Mouse (Mus musculus): ENCODE data around the gene Uba1. TPM values are rescaled to one million over a fixed set of nuclear protein-coding genes. Genes with fewer than 3 reads are reported as not detected.
A peak's percentile ranks its signal among the peaks of the same experiment; 100 is the strongest.
"Not testable (repeated sequence)": the region's sequence is repeated elsewhere in the genome, so short reads cannot be mapped to it uniquely, and the experiment has no call there.

The Uba1 gene
- polyA plus RNA-seq, 1 experiment from 2014 or later = 398 TPM

DNA sequence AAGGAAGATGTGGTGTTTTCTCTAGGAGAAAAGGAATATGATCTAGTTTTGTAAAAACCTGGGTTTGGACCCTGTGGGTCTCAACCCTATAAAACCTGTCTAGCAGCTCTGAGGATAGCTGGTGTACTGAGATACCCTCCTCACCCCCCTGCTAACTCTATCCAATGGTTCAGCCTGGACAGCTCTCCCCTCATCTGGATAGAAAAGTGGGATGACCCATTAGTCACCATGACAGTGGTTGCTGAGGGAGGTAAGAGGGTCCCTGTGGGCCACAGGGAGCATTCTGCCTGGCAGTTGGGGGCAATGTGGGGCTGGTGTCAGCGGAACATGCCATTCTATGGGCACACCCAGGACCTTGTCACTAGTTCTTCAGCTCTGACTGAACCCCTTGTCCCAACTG lies 34.5 kb downstream of the Uba1 start:
- H3K4me2 ChIP-seq (ENCODE audit: low read length) = no peak overlapping the region
- ATAC-seq (ENCODE audit: low FRiP score, low TSS enrichment) (no peak), DNase-seq (no peak)
- no peaks in the 10 kb centered on the region for H3K27me3 ChIP-seq (ENCODE audit: control insufficient read depth, insufficient read depth, low read length)
- H3K9ac ChIP-seq (replicated peaks; ENCODE audit: low read length) = no peak overlapping the region
- H3K4me3 ChIP-seq (replicated peaks; ENCODE audit: low read depth, low read length) = no peak overlapping the region
- H3K4me1 ChIP-seq (ENCODE audit: control insufficient read depth, insufficient read depth, low read length) = peaks cover 7% of the 10 kb centered on the region
- H3K27ac ChIP-seq (replicated peaks; ENCODE audit: low read depth, low read length) = no peak overlapping the region
- H3K9me3 ChIP-seq (ENCODE audit: control insufficient read depth, low read length) = no peaks in the 10 kb centered on the region
- WGBS = 82% methylated on average over 1 of the region's 1 CpGs
- peaks cover 37% of the 10 kb centered on the region for H3K36me3 ChIP-seq (ENCODE audit: control insufficient read depth, insufficient read depth, low read length)

DNA sequence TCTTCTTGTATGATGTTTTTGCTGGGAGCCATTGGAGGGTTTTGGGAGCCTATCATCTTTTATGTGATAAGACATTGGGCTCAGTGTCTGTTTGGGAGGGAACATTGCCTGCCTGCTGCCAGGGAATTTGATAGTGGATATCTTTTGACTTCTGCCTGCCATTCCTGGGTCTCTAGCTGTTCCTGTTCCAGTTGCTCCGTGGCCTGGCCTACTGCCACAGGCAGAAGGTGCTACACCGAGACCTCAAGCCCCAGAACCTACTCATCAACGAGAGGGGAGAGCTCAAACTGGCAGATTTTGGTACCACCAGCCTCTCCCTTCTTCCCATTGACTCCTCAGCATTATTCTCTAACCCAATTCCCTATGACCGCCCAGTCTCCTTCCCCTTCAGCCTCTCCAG lies 37.7 kb downstream of the Uba1 start:
- H3K27ac ChIP-seq (replicated peaks; ENCODE audit: low read depth, low read length) = no peak overlapping the region
- DNase-seq (no peak), ATAC-seq (ENCODE audit: low FRiP score, low TSS enrichment) (no peak)
- H3K4me2 ChIP-seq (ENCODE audit: low read length) = no peak overlapping the region
- no peaks in the 10 kb centered on the region for H3K27me3 ChIP-seq (ENCODE audit: control insufficient read depth, insufficient read depth, low read length)
- H3K9ac ChIP-seq (replicated peaks; ENCODE audit: low read length) = no peak overlapping the region
- no peak overlapping the region for H3K4me3 ChIP-seq (replicated peaks; ENCODE audit: low read depth, low read length)
- no peaks in the 10 kb centered on the region for H3K9me3 ChIP-seq (ENCODE audit: control insufficient read depth, low read length)
- 89% methylated on average over 4 of the region's 4 CpGs for WGBS
- no peaks in the 10 kb centered on the region for H3K4me1 ChIP-seq (ENCODE audit: control insufficient read depth, insufficient read depth, low read length)
- H3K36me3 ChIP-seq (ENCODE audit: control insufficient read depth, insufficient read depth, low read length) = peaks cover 47% of the 10 kb centered on the region

DNA sequence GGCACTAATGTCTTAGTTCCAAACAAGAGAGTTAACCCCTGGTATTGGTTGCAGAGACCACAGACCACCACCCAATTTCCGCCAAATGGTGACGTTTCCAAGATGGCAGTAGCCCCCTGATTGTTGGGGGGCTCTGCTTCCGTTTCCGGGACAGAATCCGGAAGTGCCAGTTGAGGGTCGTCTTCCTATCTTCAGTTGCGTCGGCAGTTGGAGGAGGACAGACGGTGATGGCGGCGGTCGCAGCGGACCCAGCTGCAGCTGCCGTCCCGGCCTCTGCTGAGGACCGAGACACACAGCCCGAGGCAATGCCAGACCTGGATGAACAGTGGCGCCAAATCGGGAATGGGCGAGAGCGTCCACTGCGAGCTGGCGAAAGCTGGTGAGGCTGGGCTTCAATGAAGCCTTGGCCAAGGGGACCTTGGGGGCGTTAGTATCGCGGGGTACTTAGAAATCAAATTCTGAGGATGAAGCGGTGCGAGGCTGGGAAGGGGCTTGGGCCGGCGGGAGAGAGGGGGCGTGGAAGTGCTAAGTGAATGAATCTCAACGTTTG lies 45.7 kb downstream of the Uba1 start, which contains the start of gene Usp11:
TSS of gene Usp11 (plus strand) at position 166 of the 550 bp plus-strand sequence.
- WGBS = 26% methylated on average over 32 of the region's 32 CpGs
- peak; percentile 87 for DNase-seq
- H3K4me2 ChIP-seq (ENCODE audit: low read length) = peak within 1 kb of the TSS; percentile 51
- peak within 1 kb of the TSS; percentile 62 for H3K4me3 ChIP-seq (replicated peaks; ENCODE audit: low read depth, low read length)
- no peaks in the 10 kb centered on the region for H3K9me3 ChIP-seq (ENCODE audit: control insufficient read depth, low read length)
- H3K36me3 ChIP-seq (ENCODE audit: control insufficient read depth, insufficient read depth, low read length) = 0 out of 2 replicates have a peak, but pooled peaks cover 7% of the 10 kb centered on the region
- H3K4me1 ChIP-seq (ENCODE audit: control insufficient read depth, insufficient read depth, low read length) = no peaks in the 10 kb centered on the region
- H3K27me3 ChIP-seq (ENCODE audit: control insufficient read depth, insufficient read depth, low read length) = no peaks in the 10 kb centered on the region
- peak within 1 kb of the TSS; percentile 64 for H3K9ac ChIP-seq (replicated peaks; ENCODE audit: low read length)
- peak; percentile 83 for ATAC-seq (ENCODE audit: low FRiP score, low TSS enrichment)
- peak within 1 kb of the TSS; percentile 85 for H3K27ac ChIP-seq (replicated peaks; ENCODE audit: low read depth, low read length)

DNA sequence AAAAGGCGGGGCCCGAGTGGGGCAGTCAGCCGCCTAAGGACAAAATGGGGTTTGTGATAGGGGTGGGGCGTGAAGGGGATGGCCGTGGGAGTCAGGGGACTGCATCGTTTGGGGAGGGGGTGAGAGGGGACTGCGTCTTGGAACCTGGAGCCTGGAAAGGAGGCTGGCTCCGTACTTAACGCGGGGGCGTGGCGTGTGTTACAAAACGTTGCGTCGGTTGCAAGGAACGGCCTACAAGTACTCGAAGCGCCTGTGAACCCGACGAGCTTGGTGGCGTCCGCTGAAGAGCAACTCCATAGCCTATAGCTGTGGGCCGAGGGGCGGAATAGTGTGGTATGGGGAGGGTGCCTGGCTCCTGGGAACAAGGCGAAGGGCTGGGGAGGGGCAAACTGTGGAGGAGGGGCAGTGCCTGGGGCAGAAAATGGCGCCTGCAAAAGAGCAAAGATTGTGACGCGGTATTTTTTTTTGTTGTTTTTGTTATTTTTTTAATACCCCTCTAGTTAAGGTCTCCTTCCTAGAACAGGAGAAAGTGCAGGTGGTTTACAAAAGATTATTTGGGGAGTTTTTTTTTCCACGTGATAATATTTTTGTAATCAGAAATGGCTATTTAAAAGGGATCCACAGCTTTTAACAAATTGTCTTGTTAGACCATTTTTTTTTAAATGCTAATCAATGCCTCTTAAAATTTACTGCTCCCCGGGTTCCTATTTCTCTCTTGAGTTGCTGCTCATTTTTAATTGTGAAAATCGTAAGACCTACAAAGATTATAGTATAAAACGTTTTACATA lies 46.4 kb downstream of the Uba1 start:
- DNase-seq (peak; percentile 82), ATAC-seq (ENCODE audit: low FRiP score, low TSS enrichment) (peak; percentile 87)
- Histone ChIP-seq H3K36me3 (ENCODE audit: control insufficient read depth, insufficient read depth, low read length) (0 out of 2 replicates have a peak, but pooled peaks cover 2% of the 10 kb centered on the region), H3K27ac (replicated peaks; ENCODE audit: low read depth, low read length) (peak overlapping the region; percentile 85), H3K27me3 (ENCODE audit: control insufficient read depth, insufficient read depth, low read length) (no peaks in the 10 kb centered on the region), H3K9me3 (ENCODE audit: control insufficient read depth, low read length) (no peaks in the 10 kb centered on the region), H3K4me3 (replicated peaks; ENCODE audit: low read depth, low read length) (peak overlapping the region; percentile 62), H3K4me2 (ENCODE audit: low read length) (peak overlapping the region; percentile 51), H3K4me1 (ENCODE audit: control insufficient read depth, insufficient read depth, low read length) (no peaks in the 10 kb centered on the region), H3K9ac (replicated peaks; ENCODE audit: low read length) (peak overlapping the region; percentile 64)
- WGBS = 26% methylated on average over 31 of the region's 32 CpGs

DNA sequence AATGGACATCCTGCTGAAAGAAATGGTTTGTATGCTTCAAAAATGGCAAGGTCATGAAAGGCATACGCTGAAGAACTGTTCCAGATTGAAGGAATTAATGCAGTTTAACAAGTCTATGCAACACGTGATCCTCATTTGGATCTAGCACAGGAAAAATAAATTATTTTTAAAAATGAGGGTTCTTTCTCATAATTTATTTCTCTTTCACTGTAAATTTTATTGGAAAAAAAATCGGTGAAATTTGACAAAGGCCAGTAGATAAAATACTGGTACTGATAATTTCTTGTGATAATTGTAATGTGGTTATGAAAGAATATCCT lies 46.9 kb downstream of the Uba1 start:
- peak overlapping the region; percentile 64; the same call in 1 of the 2 replicates for H3K9ac ChIP-seq (replicated peaks; ENCODE audit: low read length)
- DNase-seq (no peak), ATAC-seq (ENCODE audit: low FRiP score, low TSS enrichment) (no peak)
- no peak overlapping the region for H3K27ac ChIP-seq (replicated peaks; ENCODE audit: low read depth, low read length)
- H3K9me3 ChIP-seq (ENCODE audit: control insufficient read depth, low read length) = no peaks in the 10 kb centered on the region
- no peaks in the 10 kb centered on the region for H3K36me3 ChIP-seq (ENCODE audit: control insufficient read depth, insufficient read depth, low read length)
- no peaks in the 10 kb centered on the region for H3K4me1 ChIP-seq (ENCODE audit: control insufficient read depth, insufficient read depth, low read length)
- H3K4me3 ChIP-seq (replicated peaks; ENCODE audit: low read depth, low read length) = peak overlapping the region; percentile 62
- no peaks in the 10 kb centered on the region for H3K27me3 ChIP-seq (ENCODE audit: control insufficient read depth, insufficient read depth, low read length)
- peak overlapping the region; percentile 51 for H3K4me2 ChIP-seq (ENCODE audit: low read length)
- 31% methylated on average over 3 of the region's 3 CpGs for WGBS

DNA sequence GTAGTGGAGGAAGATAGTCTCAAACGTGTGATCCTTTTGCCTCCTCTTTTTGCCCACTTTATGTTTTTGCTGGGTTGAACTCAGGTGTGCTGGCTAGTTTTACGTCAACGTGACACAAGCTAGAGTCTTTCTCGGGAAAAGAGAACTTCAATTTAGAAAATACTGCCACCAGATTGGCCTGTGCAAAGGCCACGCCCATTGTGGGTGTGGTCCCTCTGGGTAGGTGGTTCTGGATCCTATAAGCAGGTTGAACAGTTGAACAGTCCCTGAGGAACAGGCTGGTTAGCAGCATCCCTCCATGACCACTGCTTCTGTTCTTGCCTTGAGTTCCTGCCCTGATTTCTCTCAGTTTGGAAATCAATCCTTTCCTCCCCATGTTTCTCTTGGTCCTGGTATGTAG lies 70.6 kb downstream of the Uba1 start:
- DNase-seq (no peak), ATAC-seq (ENCODE audit: low FRiP score, low TSS enrichment) (no peak)
- Histone ChIP-seq H3K4me3 (replicated peaks; ENCODE audit: low read depth, low read length) (no peak overlapping the region), H3K27ac (replicated peaks; ENCODE audit: low read depth, low read length) (no peak overlapping the region), H3K36me3 (ENCODE audit: control insufficient read depth, insufficient read depth, low read length) (no peaks in the 10 kb centered on the region), H3K9ac (replicated peaks; ENCODE audit: low read length) (no peak overlapping the region), H3K4me2 (ENCODE audit: low read length) (no peak overlapping the region), H3K9me3 (ENCODE audit: control insufficient read depth, low read length) (no peaks in the 10 kb centered on the region), H3K27me3 (ENCODE audit: control insufficient read depth, insufficient read depth, low read length) (no peaks in the 10 kb centered on the region), H3K4me1 (ENCODE audit: control insufficient read depth, insufficient read depth, low read length) (no peaks in the 10 kb centered on the region)
- 79% methylated on average over 5 of the region's 5 CpGs for WGBS

DNA sequence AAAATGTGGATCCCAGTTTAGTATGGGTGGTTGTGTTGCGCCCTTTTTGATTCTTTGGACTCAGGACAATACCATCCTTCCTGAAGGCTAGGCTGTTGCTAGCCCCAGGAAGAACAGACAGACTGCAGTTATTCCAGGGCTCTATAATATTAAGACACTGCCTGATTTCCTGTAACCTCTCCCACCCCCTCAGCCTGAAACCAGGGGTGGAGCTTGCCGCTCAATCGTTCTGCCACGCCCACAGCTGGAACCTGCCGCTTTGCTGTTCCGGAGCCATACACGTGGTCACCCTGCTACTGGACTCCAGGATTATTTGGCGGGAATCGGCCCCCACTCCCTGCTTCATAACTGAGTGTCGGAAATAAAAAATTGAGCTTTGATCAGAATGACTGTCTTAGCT lies 71.9 kb downstream of the Uba1 start:
- H3K9ac ChIP-seq (replicated peaks; ENCODE audit: low read length); H3K36me3 ChIP-seq (ENCODE audit: control insufficient read depth, insufficient read depth, low read length); H3K4me2 ChIP-seq (ENCODE audit: low read length); DNase-seq; H3K27me3 ChIP-seq (ENCODE audit: control insufficient read depth, insufficient read depth, low read length); H3K9me3 ChIP-seq (ENCODE audit: control insufficient read depth, low read length); H3K4me3 ChIP-seq (replicated peaks; ENCODE audit: low read depth, low read length); ATAC-seq (ENCODE audit: low FRiP score, low TSS enrichment); H3K4me1 ChIP-seq (ENCODE audit: control insufficient read depth, insufficient read depth, low read length); H3K27ac ChIP-seq (replicated peaks; ENCODE audit: low read depth, low read length): not testable (repeated sequence)
- WGBS = 40% methylated on average over 10 of the region's 10 CpGs

All from midbrain, embryonic 14.5 days (tissue).